Mouse (Mus musculus) hindbrain, embryonic 16.5 days (tissue): ENCODE measurements around the gene Inpp4b. TPM values are rescaled to one million over a fixed set of nuclear protein-coding genes. Genes with fewer than 3 reads are reported as not detected.

Experiments used
- ATAC-seq: fragments of 200-750 bp; cut with Nextera tagmentation; 2 replicates; pipeline ENCODE4 v1.8.0; 2017; ENCODE audit warnings: moderate TSS enrichment, moderate library complexity
- H3K27ac ChIP-seq: fragments of 300-500 bp; sonication (generic); 2 replicates; pipeline ENCODE4 v1.5.1; 2014; ENCODE audit warnings: low read depth, mild to moderate bottlenecking, control low read depth, low read length, moderate library complexity
- H3K27me3 ChIP-seq: fragments of 300-500 bp; sonication (generic); replicated peaks from 2 replicates; pipeline ENCODE4 v1.6.1; 2014; ENCODE audit warnings: low read length; ENCODE audit not compliant: control insufficient read depth, insufficient read depth
- H3K36me3 ChIP-seq: fragments of 300-500 bp; sonication (generic); 2 replicates; pipeline ENCODE4 v1.6.1; 2014; ENCODE audit warnings: mild to moderate bottlenecking, low read length, moderate library complexity, mixed read lengths; ENCODE audit not compliant: control insufficient read depth, insufficient read depth
- H3K4me1 ChIP-seq: fragments of 300-500 bp; sonication (generic); 2 replicates; pipeline ENCODE4 v1.6.1; 2014; ENCODE audit warnings: low read depth, low read length; ENCODE audit not compliant: control insufficient read depth, insufficient read depth
- H3K4me2 ChIP-seq: fragments of 300-500 bp; sonication (generic); 2 replicates; pipeline ENCODE4 v1.6.1; 2014; ENCODE audit warnings: mild to moderate bottlenecking, low read length, control low read depth, moderate library complexity
- H3K4me3 ChIP-seq: fragments of 300-500 bp; sonication (generic); 2 replicates; pipeline ENCODE4 v1.5.1; 2014; ENCODE audit warnings: mild to moderate bottlenecking, low read length, control low read depth, moderate library complexity
- H3K9ac ChIP-seq: fragments of 300-500 bp; sonication (generic); 2 replicates; pipeline ENCODE4 v1.6.1; 2014; ENCODE audit warnings: low read depth, mild to moderate bottlenecking, control low read depth, low read length, moderate library complexity
- H3K9me3 ChIP-seq: fragments of 300-500 bp; sonication (generic); 2 replicates; pipeline ENCODE4 v1.6.1; 2014; ENCODE audit warnings: mild to moderate bottlenecking, low read length, moderate library complexity; ENCODE audit not compliant: control insufficient read depth
- WGBS: fragments of 180-500 bp; shearing (Covaris S2); extraction: QIAGEN DNeasy Blood & Tissue Kit; methylation state at CpG from one replicate; pipeline ENCODE4 v1.1.7; 2014; 5-methylcytosine and 5-hydroxymethylcytosine counted together
- polyA plus RNA-seq: library from polyadenylated mRNA; unstranded; fragments of >200 nt; fragmentation: Nextera tagmentation; extraction: Ambion mirVana; gene quantifications from 2 replicates; pipeline ENCODE4 v1.2.1, GENCODE M21; 2015

Gene Inpp4b
- polyA plus RNA-seq, 1 experiment from 2014 or later = 13.6 TPM

GRCm38 (mm10) chr8:81491097-81491705 lies 148.8 kb downstream of the Inpp4b start:
- no peaks in the 10 kb centered on the region for H3K4me1 ChIP-seq
- H3K36me3 ChIP-seq = no peaks in the 10 kb centered on the region
- H3K27ac ChIP-seq = no peak overlapping the region
- H3K4me2 ChIP-seq = no peak overlapping the region
- H3K27me3 ChIP-seq = no peaks in the 10 kb centered on the region
- ATAC-seq = no peak
- no peak overlapping the region for H3K4me3 ChIP-seq
- no peaks in the 10 kb centered on the region for H3K9me3 ChIP-seq
- no peak overlapping the region for H3K9ac ChIP-seq
- WGBS = 79% methylated on average over 2 of the region's 2 CpGs

GRCm38 (mm10) chr8:81491706-81492204 lies 149.4 kb downstream of the Inpp4b start:
- H3K4me1 ChIP-seq = no peaks in the 10 kb centered on the region
- H3K36me3 ChIP-seq = no peaks in the 10 kb centered on the region
- no peaks in the 10 kb centered on the region for H3K9me3 ChIP-seq
- no peak overlapping the region for H3K27ac ChIP-seq
- H3K4me3 ChIP-seq = no peak overlapping the region
- WGBS = 84% methylated on average over 3 of the region's 3 CpGs
- H3K9ac ChIP-seq = no peak overlapping the region
- no peak for ATAC-seq
- no peaks in the 10 kb centered on the region for H3K27me3 ChIP-seq
- no peak overlapping the region for H3K4me2 ChIP-seq

GRCm38 (mm10) chr8:81494823-81495222 lies 152.5 kb downstream of the Inpp4b start:
- Histone ChIP-seq H3K27ac (no peak overlapping the region), H3K4me2 (no peak overlapping the region), H3K4me1 (no peaks in the 10 kb centered on the region), H3K9me3 (no peaks in the 10 kb centered on the region), H3K9ac (no peak overlapping the region), H3K4me3 (no peak overlapping the region), H3K27me3 (no peaks in the 10 kb centered on the region), H3K36me3 (no peaks in the 10 kb centered on the region)
- no peak for ATAC-seq
- 90% methylated on average over 2 of the region's 2 CpGs for WGBS

GRCm38 (mm10) chr8:81497646-81498045 lies 155.3 kb downstream of the Inpp4b start:
- H3K27me3 ChIP-seq = no peaks in the 10 kb centered on the region
- H3K36me3 ChIP-seq = no peaks in the 10 kb centered on the region
- H3K4me2 ChIP-seq = no peak overlapping the region
- no peak overlapping the region for H3K27ac ChIP-seq
- H3K4me3 ChIP-seq = no peak overlapping the region
- H3K9me3 ChIP-seq = no peaks in the 10 kb centered on the region
- H3K4me1 ChIP-seq = no peaks in the 10 kb centered on the region
- 85% methylated on average over 2 of the region's 2 CpGs for WGBS
- no peak overlapping the region for H3K9ac ChIP-seq
- no peak for ATAC-seq

GRCm38 (mm10) chr8:81502216-81502615 lies 159.9 kb downstream of the Inpp4b start:
- WGBS = 94% methylated on average over 2 of the region's 2 CpGs
- no peak overlapping the region for H3K27ac ChIP-seq
- H3K36me3 ChIP-seq = no peaks in the 10 kb centered on the region
- no peak overlapping the region for H3K4me2 ChIP-seq
- H3K27me3 ChIP-seq = no peaks in the 10 kb centered on the region
- no peak for ATAC-seq
- H3K4me3 ChIP-seq = no peak overlapping the region
- H3K4me1 ChIP-seq = no peaks in the 10 kb centered on the region
- H3K9ac ChIP-seq = no peak overlapping the region
- H3K9me3 ChIP-seq = no peaks in the 10 kb centered on the region

- H3K4me3 ChIP-seq = no peak overlapping the region
- no peaks in the 10 kb centered on the region for H3K36me3 ChIP-seq
- H3K27me3 ChIP-seq = no peaks in the 10 kb centered on the region
- H3K9me3 ChIP-seq = no peaks in the 10 kb centered on the region
- no peak overlapping the region for H3K4me2 ChIP-seq
- no peak for ATAC-seq
- no peaks in the 10 kb centered on the region for H3K4me1 ChIP-seq
- no peak overlapping the region for H3K27ac ChIP-seq
- no peak overlapping the region for H3K9ac ChIP-seq
- WGBS = 84% methylated on average over 2 of the region's 2 CpGs
These were observed 160.6 kb downstream of the Inpp4b start for GRCm38 (mm10) chr8:81502982-81503381.

- no peak for ATAC-seq
- H3K27me3 ChIP-seq = no peaks in the 10 kb centered on the region
- H3K4me1 ChIP-seq = no peaks in the 10 kb centered on the region
- H3K9ac ChIP-seq = no peak overlapping the region
- H3K9me3 ChIP-seq = no peaks in the 10 kb centered on the region
- H3K36me3 ChIP-seq = no peaks in the 10 kb centered on the region
- no peak overlapping the region for H3K4me2 ChIP-seq
- H3K4me3 ChIP-seq = no peak overlapping the region
- H3K27ac ChIP-seq = no peak overlapping the region
These were observed 170.5 kb downstream of the Inpp4b start for GRCm38 (mm10) chr8:81512826-81513225.

GRCm38 (mm10) chr8:81514425-81514824 lies 172.1 kb downstream of the Inpp4b start:
- Histone ChIP-seq H3K4me2 (no peak overlapping the region), H3K9me3 (no peaks in the 10 kb centered on the region), H3K27me3 (no peaks in the 10 kb centered on the region), H3K9ac (no peak overlapping the region), H3K4me3 (no peak overlapping the region), H3K27ac (no peak overlapping the region), H3K4me1 (no peaks in the 10 kb centered on the region), H3K36me3 (no peaks in the 10 kb centered on the region)
- no peak for ATAC-seq

- Histone ChIP-seq H3K27ac (no peak overlapping the region), H3K36me3 (no peaks in the 10 kb centered on the region), H3K4me3 (no peak overlapping the region), H3K4me2 (no peak overlapping the region), H3K4me1 (no peaks in the 10 kb centered on the region), H3K9ac (no peak overlapping the region), H3K27me3 (no peaks in the 10 kb centered on the region), H3K9me3 (no peaks in the 10 kb centered on the region)
- 76% methylated on average over 2 of the region's 2 CpGs for WGBS
- ATAC-seq = no peak
These were observed 179.7 kb downstream of the Inpp4b start for GRCm38 (mm10) chr8:81522085-81522484.

- Histone ChIP-seq H3K36me3 (no peaks in the 10 kb centered on the region), H3K4me3 (no peak overlapping the region), H3K4me2 (no peak overlapping the region), H3K4me1 (no peaks in the 10 kb centered on the region), H3K27ac (no peak overlapping the region), H3K27me3 (no peaks in the 10 kb centered on the region), H3K9me3 (no peaks in the 10 kb centered on the region), H3K9ac (no peak overlapping the region)
- no peak for ATAC-seq
- 71% methylated on average over 2 of the region's 2 CpGs for WGBS
These were observed 182.2 kb downstream of the Inpp4b start for GRCm38 (mm10) chr8:81524561-81524960.
